Mouse (Mus musculus): ENCODE measurements around the gene Ppp1r15a. TPM values are rescaled to one million over a fixed set of nuclear protein-coding genes. Genes with fewer than 3 reads are reported as not detected.
"Not testable (repeated sequence)": the region's sequence is repeated elsewhere in the genome, so short reads cannot be mapped to it uniquely, and the experiment has no call there.

The Ppp1r15a gene
- total RNA-seq, 2 experiments from 2014 or later, result 47.1 to 48.6 TPM

DNA sequence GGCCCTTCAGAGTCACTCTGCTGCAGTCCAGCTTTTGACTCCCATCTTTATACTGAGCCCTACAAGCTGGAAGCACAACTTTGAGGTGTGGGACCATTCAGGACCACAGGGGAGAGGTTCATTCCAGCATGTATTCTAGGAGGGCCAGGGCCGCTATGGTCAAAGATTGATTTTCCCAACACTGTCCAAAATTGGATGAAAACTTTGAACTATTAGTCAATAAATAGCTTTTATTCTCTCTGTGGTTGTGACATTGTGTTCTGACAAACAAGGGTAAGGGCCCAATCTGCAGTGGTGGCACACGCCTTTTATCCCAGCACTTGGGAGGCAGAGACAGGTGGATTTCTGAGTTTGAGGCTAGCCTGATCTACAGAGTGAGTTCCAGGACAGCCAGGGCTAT is 27.9 kb upstream of the Ppp1r15a start:
- no peak for DNase-seq (ENCODE audit: low spot score in 2 of 2)

DNA sequence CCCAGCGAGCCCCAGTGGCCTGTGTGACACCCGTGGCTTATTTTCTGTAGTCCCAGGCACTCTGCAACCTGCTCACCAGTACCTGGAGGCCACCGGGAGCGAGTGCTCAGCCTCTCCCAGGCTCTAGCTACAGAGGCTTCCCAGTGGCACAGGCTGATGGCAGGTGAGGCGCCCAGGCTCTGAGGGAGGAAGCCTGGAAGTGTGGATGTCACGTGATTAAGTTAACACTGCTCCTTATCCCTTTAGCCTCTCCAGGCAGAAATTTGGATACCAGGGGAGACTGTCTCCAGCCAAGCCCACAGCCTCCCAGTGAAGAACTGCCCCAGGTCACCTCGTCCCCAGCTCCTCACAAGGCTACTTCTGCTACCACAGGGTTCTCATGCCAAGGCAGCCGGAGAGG is 27.5 kb upstream of the Ppp1r15a start:
- DNase-seq (ENCODE audit: low spot score in 2 of 2), result no peak

DNA sequence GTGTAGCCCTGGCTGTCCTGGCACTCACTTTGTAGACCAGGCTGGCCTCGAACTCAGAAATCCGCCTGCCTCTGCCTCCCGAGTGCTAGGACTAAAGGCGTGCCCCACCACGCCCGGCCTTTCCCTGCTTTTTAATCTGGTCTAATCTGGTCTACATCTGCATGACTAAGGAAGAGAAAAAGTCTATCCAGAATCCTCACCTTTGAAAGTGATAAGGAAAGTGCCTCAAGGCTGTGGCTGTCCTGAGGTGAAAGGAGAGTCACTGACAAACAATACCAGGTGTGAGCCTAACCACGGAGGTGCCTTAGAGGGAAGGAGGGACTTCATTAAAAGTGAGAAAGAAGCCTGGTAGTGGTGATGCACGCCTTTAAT is 25.4 kb upstream of the Ppp1r15a start:
- DNase-seq (ENCODE audit: low spot score in 2 of 2), result no peak

DNA sequence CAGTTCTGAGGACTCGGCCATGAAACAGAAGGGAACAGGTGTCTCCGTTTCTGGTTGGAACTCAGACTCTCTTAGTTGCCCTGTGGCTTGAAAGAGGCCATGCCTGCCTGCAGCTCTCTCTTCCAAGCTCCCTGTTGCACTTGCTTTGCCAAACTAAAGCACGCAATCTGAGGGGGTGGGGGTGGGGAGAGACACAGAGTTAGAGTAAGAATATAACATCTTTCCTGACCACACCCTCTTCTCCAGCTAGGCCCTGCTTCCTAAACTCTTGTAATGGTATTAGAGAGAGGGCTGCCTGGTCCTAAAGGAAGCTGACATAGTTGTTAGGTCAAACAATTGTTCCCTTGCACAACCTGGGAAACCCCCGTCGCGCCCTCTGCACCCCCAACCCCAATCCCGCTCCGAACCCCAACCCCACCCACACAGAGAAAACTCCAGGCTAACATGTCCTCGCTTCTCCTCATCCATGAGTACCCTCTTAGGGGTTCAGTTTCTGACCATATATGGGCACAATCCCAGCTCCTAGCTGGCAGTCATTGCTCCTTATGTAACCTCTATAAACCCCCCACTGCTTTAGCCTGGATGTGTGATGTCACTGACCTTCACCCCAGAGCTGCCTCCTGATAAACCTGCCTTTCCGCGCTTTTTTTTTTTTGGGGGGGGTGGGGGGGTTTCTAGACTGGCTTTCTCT is 24.9 kb upstream of the Ppp1r15a start:
- DNase-seq (ENCODE audit: low spot score in 2 of 2), result no peak

DNA sequence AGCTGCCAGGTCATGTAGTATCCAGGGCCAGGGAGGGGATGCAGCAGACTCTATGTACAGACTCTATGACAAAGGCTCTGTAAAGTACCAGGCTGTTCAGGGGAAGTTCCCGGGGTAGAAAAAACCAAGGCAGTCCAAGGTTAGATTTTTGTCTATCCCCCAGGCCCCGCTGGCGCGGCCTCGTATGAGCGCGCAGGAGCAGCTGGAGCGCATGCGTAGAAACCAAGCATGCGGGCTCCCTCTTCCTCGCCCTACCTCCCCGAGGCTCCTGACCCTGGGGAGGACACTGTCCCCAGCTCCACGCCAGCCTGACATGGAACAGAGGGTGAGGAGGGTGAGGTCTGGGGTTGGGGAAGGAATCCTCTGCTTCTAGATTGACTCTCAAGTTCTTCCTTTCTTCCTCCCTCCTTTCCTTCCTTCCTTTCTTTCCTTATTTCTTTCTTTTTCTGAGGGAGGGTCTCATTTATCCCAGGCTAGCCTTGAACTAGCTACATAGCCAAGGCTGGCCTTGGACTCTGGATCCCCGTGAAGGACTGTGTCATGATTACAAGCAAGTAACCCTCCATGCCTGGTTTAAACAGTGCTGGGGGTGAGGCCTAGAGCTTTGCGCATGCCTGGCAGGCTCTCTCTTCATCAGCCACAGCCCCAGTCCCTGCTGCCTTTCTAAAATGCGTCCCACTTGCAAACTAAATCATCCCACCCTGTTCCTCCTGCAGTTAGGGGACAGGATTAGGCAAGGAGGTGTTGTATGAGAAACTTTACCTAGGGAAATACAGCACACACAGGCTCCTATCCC is 23.8 kb upstream of the Ppp1r15a start:
- DNase-seq (ENCODE audit: low spot score in 2 of 2), result no peak

DNA sequence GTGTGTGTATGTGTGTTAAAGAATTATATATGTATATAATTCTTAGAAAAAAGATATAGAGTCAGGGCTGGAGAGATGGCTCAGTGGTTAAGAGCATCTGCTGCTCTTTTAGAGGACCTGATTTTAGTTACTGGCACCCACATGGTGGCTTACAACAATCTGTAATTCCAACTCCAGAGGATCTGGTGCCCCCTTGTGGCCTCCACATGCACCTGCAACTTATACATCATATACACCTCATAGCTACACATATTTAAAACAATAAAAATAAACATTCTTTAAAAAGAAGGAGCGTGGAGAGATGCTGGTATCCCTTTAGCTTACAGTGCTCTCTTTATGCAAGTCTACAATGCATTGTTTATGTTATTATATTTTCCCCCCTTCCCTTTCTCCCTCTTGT is 18.5 kb upstream of the Ppp1r15a start:
- DNase-seq (ENCODE audit: low spot score in 2 of 2), result no peak

DNA sequence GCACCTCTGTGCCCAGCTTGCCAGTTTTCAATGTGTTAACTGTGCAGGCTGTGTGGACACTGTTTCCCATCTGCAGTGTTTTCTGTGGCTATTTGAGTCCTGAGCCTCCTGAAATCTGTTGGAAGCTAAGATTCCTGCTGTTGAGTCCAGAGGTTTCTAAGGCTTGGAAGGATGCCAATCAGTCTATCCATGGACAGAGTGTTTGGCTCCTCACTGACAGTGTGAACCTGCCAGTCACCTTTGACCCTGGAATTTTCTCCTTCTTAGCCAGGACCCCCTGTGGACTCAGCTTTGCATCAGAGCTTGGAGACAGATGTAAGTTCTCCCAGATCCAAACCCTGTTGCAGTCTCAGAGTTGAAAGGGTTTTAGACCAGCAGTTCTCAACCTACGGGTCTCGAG is 14.1 kb upstream of the Ppp1r15a start:
- DNase-seq (ENCODE audit: low spot score in 2 of 2), result no peak

DNA sequence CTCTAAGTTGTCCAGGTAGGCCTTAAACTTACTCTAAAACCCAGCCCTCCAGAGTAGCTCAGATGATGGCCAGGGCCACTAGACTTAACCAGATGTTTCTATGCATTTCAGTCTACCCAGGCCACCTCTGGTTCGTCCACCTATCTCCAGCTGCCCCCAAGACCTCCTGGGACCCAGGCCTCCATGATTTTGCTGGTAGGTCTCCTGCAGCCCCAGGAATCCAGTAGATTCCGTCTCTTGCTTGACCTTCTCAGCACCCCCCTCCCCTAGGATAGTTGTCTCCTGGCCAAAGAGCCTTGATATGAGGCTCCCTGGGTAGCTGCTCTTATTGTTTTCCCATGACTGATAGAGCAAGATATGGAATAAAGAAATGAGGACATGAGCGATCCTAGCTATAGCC is 13.0 kb upstream of the Ppp1r15a start:
- no peak for DNase-seq (ENCODE audit: low spot score in 2 of 2)

DNA sequence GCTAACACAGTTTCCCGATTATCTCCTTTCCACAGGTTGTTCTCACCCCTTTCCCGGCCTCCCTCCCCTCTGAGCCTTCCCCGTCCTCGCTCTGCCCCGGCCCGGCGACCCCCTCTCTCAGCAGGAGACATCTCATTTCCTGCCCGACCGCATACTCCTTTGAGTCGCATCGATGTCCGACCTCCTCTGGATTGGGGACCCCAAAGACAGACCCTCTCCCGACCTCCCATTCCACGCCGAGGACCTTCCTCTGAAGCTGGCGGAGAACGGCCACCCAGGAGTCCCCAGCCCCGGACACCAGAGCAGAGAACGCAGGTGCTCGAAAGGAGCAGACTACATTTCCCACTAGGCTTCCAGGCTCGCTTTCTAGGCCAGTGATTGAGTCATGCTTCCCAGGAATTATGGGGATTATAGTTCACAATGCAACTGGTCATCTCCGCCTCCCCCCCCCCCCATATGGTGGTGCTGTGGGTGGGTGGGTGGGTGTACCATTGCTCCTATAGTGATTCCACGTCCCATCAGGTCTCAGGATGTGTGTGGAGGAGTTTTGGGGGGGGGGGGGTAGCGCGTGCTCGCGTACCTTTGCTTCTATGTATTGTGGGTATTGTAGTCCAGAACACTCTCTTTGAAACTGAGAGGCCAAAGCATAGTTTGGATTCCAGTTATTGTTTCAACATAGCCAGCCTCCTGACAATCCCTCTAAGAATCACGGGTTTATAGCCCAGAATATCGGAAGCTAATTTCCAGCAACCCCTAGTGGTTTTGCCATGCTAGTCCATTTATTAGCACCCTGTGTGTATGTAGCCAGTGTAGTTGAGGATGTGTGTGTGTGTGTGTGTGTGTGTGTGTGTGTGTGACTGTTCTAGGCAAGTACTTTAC is 12.3 kb upstream of the Ppp1r15a start:
- DNase-seq (ENCODE audit: low spot score in 2 of 2), result peak in 1 of 2 experiments; percentile 39

DNA sequence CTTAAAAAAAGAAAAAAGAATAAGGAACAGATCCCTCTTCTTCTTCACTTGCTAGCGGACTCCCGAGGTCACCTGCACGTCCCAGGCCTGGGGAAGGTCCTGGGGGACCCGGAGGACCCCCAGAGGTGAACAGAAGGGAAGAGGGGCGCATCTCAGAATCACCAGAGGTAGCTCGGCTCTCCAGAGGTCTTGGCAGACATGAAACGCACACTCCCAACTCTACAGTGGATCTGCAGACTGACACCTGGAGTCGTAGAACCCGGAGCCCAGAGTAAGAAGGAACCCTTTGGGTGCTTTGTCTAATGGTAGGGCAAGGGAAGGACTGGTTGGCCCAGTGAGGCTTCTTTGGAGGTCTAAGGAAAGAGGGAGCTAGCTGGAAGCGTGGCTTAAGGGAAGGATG is 11.5 kb upstream of the Ppp1r15a start:
- DNase-seq (ENCODE audit: low spot score in 2 of 2), result no peak

DNA sequence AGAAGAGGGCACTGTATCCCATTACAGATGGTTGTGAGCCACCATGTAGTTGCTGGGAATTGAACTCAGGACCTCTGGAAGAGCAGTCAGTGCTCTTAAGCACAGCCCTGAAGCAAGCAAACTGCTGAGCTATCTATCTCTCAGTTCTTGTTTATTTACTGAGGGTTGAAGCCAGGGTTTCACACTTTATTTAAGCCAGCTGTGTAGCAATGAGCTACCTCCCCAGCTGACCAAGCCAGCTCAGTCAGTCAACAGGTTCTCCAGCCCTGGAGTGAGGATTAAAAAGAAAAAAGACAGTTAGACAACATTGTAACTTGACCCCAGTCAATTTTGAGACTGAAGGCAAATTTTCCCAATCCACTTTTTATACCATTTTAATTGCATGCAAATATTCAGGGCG is 9.6 kb upstream of the Ppp1r15a start:
- DNase-seq (ENCODE audit: low spot score in 2 of 2), result no peak

DNA sequence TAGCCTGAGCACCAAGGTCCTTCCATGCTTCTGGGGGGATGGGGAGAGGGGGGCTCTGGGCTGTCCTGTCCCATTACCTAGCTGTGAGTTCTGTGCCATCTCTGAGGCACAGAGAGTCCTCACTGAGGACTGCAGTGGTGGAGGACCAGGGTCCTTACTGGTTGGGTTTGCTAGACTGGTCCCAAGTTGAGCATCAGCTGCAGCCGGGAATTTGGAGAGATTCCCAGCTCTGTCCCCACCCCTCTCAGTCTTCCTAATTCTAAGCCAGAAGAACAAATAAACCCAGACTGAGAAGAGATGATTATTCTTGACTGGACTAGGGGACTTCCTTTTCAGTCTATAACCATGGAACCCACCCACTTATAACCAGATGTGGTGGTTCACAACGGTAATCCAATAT is 4.6 kb upstream of the Ppp1r15a start:
- DNase-seq (ENCODE audit: low spot score in 2 of 2), result no peak

DNA sequence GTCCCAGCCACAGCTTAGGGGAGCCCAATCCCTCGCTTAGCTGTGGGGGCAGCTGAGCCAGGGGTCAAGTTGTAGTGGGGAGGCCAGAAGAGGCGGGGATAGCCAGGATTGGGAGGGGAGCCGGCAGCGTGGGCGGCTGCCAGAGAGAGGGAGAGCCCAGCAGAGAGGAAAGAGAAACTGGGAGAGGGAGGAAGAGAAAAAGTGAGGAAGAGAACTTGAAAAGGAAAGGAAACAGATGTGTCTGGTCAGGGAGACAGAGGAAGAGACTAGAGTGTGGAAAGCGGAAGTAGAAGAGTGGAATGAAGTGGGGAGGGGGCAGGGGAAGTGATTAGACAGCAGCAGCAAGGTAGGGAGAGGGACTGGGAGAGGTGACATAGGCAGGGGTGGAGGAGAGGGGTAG is 3.4 kb upstream of the Ppp1r15a start:
- no peak for DNase-seq (ENCODE audit: low spot score in 2 of 2)

DNA sequence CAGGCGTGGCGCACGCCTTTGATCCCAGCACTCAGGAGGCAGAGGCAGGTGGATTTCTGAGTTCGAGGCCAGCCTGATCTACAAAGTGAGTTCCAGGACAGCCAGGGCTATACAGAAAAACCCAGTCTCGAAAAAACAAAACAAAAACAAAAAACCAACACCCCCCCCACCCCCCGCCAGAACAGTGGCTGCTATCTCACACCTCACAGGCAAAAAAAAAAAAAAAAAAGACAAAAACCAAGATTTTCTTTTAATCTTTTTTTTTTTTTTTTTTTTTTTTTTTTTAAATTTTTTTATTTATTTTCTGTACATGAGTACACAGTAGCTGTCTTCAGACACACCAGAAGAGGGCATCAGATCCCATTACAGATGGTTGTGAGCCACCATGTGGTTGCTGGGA is 1.1 kb upstream of the Ppp1r15a start:
- not testable (repeated sequence) for DNase-seq (ENCODE audit: low spot score in 2 of 2)

DNA sequence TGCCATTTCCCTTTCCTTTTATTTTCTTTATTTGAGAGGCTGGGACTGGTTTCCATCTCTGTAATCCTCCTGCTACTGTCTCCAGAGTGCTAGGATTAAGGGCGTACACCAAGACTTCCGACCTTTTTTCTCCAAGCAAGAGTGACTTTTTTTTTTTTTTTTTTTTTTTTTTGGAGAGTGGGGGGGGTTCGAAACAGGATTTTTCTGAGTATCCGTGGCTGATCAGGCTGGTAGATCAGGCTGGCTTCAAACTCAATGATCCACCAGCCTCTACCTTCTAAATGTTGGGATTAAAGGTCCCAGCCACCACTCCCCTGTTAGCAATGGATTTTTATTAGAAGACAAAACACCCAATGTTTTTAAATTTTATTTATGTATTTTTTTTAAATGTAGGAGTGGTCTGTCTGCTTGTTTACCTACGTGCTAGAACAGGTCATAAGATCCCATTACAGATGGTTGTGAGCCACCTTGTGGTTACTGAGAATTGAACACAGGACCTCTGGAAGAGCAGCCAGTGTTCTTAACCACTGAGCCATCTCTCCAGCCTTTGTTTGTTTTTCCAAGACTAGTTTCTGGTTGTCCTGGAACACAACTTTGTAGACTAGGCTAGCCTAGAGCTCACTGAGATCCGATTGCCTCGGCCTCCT is 529 bp upstream of the Ppp1r15a start:
- DNase-seq (ENCODE audit: low spot score in 2 of 2), result no peak

DNA sequence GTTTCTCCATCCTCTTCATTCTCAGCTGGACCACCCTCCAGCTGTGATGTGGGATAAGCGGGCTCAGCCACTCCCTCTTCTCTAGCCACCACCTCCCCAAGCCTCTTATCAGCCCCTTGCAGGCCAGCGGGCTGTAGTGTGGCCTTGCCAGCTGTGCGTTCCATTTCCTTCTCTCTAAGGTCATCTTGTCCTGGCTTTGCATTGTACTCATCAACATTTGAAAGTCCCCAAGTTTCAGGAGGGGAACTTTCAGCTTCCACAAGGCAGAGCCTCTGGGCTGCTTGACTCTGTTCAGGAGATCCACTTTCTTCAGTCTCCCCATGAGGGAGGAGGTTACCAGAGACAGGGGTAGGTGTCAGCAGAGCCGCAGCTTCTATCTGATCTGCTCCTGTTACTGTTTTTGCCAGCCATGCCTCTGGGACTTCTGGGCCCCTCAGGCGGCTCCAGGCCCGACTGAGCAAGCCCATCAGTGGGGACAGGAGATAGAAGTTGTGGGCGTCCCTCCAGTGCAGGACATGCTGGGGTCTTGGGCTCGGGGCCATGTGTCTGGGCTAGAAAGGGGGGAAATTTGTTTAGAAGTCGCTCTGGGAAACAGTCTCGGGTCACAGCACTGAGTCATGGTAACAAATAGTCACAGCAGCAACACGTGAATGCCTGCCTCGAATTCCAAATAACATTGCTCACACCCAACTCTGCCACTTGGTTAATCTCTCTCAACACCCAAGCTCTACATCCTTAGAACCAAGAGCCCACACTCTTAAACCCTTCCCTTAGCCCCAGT is 1.0 kb downstream of the Ppp1r15a start:
- peak; percentile 41 to 48 for DNase-seq (ENCODE audit: low spot score in 2 of 2)

DNA sequence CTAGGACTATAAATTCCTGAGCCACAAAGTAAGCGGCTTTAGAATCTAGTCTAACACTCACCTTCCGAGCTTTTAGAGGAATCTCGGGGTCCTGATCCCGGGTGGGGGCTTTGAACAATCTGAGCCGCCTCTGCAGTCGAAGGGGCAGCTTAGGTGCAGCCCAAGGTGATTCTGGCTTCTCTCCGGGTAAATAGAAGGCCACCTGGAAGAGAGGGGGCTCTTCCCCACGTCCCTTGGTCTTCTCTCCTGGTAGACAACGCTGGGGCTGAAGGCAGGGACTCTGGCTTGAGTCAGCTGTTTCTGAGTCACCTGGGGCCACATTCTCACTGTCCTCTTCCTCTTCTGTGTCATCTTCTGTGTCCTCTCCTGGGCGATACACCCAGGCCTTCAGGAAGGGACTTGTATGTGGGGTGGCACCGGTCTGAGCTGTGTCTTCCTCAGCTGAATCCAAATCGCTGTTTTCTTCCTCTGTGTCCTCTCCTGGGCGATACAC is 2.3 kb downstream of the Ppp1r15a start:
- DNase-seq (ENCODE audit: low spot score in 2 of 2), result no peak

DNA sequence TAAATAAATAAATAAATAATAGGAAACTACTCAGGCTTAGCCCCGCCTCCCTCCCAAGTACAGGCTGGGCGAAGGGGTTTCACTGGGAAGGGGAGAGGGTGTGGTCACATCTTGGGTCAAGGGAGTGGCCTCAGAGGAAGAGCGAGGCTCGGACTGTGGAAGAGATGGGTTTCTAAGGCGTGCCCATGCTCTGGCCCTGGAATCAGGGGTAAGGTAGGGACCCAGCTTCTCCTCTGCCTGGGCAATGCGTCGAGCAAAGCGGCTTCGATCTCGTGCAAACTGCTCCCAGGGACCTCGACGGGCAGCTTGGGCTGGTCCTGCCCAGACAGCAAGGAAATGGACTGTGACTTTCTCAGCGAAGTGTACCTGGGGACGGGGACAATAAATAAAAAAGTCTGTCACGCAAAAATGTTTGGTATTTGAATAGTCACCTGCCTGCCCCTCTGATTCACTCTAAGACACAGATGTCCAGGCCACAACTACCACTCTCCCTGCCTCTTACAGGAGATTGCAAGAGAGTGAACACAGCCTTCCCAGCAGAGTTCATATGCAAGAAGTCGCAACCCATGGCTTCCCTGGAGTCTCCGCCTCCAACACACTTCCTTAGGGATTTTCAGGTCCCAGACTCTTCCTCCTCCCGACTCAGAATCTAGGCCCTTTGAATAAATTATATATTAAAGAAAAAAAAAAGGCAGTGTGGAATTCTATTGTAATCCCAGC is 3.0 kb downstream of the Ppp1r15a start:
- DNase-seq (ENCODE audit: low spot score in 2 of 2), result no peak

DNA sequence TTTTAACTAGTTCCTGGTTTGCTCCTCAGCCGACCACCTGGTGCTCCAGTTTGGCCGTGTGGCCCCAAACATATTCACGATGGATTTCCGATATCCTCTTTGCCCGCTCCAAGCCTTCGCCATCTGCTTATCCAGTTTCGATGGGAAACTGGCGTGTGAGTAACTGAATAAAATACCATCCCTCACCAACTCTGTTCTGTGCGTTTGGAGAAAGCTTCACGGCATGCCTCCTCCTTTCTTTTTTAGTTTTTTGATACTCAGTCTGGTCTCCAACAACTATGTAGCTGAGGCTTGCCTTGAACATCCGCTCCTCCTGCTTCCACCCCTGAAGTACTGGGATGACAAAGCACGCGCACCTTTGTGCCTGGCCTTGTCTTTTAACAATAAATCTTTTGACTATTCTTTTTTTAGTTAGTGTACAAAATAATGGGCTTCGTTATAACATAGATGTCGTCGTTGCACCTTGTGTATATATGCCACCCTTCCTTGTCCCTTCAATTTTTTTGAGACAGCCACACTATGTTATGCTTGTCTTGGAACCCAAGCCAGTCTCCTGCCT is 3.8 kb downstream of the Ppp1r15a start:
- DNase-seq (ENCODE audit: low spot score in 2 of 2), result no peak

All from adrenal gland, adult 18-20 months (tissue).